Mouse (Mus musculus) limb, embryonic 14.5 days (tissue): ENCODE results near the gene Slfn3. TPM values are rescaled to one million over a fixed set of nuclear protein-coding genes. Genes with fewer than 3 reads are reported as not detected.
"Not testable (repeated sequence)": the region's sequence is repeated elsewhere in the genome, so short reads cannot be mapped to it uniquely, and the experiment has no call there.

ENCODE experiments used
- ATAC-seq: fragments of 200-750 bp; cut with Nextera tagmentation; 2 replicates; pipeline ENCODE4 v1.8.0; 2017; ENCODE audit warnings: low read depth, moderate number of reproducible peaks, moderate TSS enrichment; ENCODE audit not compliant: low FRiP score
- DNase-seq: peaks from one replicate; pipeline ENCODE4 v3.0.0-alpha.2; 2015; ENCODE audit warnings: low spot score
- H3K27ac ChIP-seq: fragments of 300-500 bp; sonication (generic); replicated peaks from 2 replicates; pipeline ENCODE4 v1.5.1; 2014; ENCODE audit warnings: low read depth, mild to moderate bottlenecking, low read length, moderate library complexity, mixed read lengths
- H3K27me3 ChIP-seq: fragments of 300-500 bp; sonication (generic); 2 replicates; pipeline ENCODE4 v1.6.1; 2014; ENCODE audit warnings: low read length, mixed read lengths; ENCODE audit not compliant: control insufficient read depth, insufficient read depth
- H3K36me3 ChIP-seq: fragments of 300-500 bp; sonication (generic); 2 replicates; pipeline ENCODE4 v1.6.1; 2014; ENCODE audit warnings: mild to moderate bottlenecking, low read length, moderate library complexity, mixed read lengths; ENCODE audit not compliant: control insufficient read depth, insufficient read depth
- H3K4me1 ChIP-seq: fragments of 300-500 bp; sonication (generic); 2 replicates; pipeline ENCODE4 v1.6.1; 2014; ENCODE audit warnings: antibody characterized with exemption, low read length, mixed read lengths; ENCODE audit not compliant: control insufficient read depth, insufficient read depth
- H3K4me2 ChIP-seq: fragments of 300-500 bp; sonication (generic); replicated peaks from 2 replicates; pipeline ENCODE4 v1.6.1; 2014; ENCODE audit warnings: low read depth, mild to moderate bottlenecking, low read length, moderate library complexity; ENCODE audit not compliant: severe bottlenecking
- H3K4me3 ChIP-seq: fragments of 300-500 bp; sonication (generic); replicated peaks from 2 replicates; pipeline ENCODE4 v1.5.1; 2014; ENCODE audit warnings: low read length
- H3K9ac ChIP-seq: fragments of 300-500 bp; sonication (generic); 2 replicates; pipeline ENCODE4 v1.6.1; 2014; ENCODE audit warnings: mild to moderate bottlenecking, low read depth, low read length, moderate library complexity; ENCODE audit not compliant: severe bottlenecking
- H3K9me3 ChIP-seq: fragments of 300-500 bp; sonication (generic); 2 replicates; pipeline ENCODE4 v1.6.1; 2016; ENCODE audit warnings: low read length; ENCODE audit not compliant: control insufficient read depth
- POLR2A ChIP-seq: fragments of 200-500 bp; IDR thresholded peaks from 2 replicates; pipeline ENCODE4 v1.8.0; 2012; ENCODE audit warnings: inconsistent platforms, mild to moderate bottlenecking, moderate library complexity, borderline replicate concordance; ENCODE audit not compliant: insufficient read depth, insufficient read length; ENCODE audit errors: extremely low read depth
- WGBS: fragments of 180-500 bp; shearing (Covaris S2); extraction: QIAGEN DNeasy Blood & Tissue Kit; methylation state at CpG from one replicate; pipeline ENCODE4 v1.1.7; 2014; 5-methylcytosine and 5-hydroxymethylcytosine counted together
- polyA plus RNA-seq, 2 experiments: library from polyadenylated mRNA; depleted of rRNA in 1 of 2; stranded (reverse) in 1 of 2; unstranded in 1 of 2; fragments of >200 nt; fragmentation: Nextera tagmentation in 1 of 2; extraction: Ambion mirVana in 1 of 2; gene quantifications; 2 replicates each; pipeline versions ENCODE4 v1.2.1 to v1.2.3; 2012 to 2014

Gene Slfn3
- polyA plus RNA-seq, 2 experiments = 0.87 to 0.89 TPM

DNA sequence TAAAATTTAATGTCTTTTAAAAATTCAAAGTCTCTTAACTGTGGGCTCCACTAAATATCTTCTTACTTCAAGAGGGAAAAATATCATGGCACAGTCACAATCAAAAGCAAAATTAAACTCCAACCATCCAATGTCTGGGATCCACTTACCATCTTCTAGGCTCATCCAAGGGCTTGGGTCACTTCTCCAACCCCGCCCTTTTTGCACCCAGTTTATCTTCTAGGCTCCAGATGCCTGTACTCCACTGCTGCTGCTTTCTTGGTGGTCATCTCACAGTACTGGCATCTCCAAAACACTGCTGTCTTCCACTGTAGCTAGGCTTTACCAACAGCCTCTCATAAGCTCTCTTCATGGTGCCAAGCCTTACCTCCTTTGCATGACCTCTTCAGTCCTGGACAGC lies 25.0 kb downstream of the Slfn3 start:
- no peaks in the 10 kb centered on the region for H3K27me3 ChIP-seq
- ATAC-seq (no peak), DNase-seq (no peak)
- H3K4me2 ChIP-seq = no peak overlapping the region
- no peak overlapping the region for H3K9ac ChIP-seq
- TF ChIP-seq POLR2A = no peak
- WGBS = 69% methylated on average over 1 of the region's 1 CpGs
- H3K36me3 ChIP-seq = no peaks in the 10 kb centered on the region
- H3K4me1 ChIP-seq = no peaks in the 10 kb centered on the region
- H3K27ac ChIP-seq = no peak overlapping the region
- no peaks in the 10 kb centered on the region for H3K9me3 ChIP-seq
- H3K4me3 ChIP-seq = no peak overlapping the region

DNA sequence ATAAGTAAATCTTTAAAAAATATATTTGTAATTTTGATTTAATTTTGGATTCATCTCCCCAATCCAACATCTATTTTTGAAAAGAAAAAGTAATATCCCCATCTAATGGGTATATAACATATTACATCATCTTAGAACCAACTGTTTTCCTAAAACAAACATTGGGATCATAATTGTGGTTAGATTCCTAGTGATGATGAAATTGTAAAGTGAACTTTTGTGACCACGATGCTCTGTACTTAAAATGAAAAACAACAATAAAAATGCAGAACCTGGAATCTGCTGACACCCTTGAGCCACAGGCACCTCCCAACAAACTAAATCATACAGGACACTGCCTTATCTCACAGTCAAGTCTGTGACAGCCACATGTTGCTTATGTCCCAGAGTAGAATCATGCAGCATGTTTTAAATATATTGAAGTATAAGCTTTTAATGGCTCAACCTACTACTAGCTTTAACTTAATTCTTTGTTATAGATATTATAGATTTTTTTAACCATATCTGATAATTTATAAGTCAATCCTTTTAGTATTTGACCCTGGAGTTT lies 30.3 kb downstream of the Slfn3 start:
- DNase-seq (no peak), ATAC-seq (no peak)
- Histone ChIP-seq H3K9me3 (no peaks in the 10 kb centered on the region), H3K27ac (no peak overlapping the region), H3K9ac (no peak overlapping the region), H3K36me3 (no peaks in the 10 kb centered on the region), H3K4me2 (no peak overlapping the region), H3K4me1 (no peaks in the 10 kb centered on the region), H3K27me3 (no peaks in the 10 kb centered on the region), H3K4me3 (no peak overlapping the region)
- no peak for TF ChIP-seq POLR2A
- WGBS = 80% methylated on average over 1 of the region's 1 CpGs

DNA sequence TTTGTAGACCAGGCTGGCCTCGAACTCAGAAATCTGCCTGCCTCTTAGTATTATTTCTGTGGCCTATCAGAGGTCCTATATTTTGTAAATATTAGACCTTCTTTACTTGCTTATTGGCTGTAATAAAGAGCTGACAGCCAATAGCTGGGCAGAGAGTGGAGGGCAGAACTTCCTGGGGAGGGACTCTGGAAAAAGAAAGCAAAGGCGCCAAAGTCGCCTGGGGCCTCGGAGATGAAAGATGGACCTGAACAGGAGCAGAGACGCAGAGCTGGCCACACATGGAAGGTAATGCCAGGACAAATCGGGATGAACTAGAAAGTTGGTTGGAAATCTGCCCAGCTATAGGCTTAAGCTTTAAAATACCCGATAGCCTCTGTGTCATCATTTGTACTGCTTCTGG lies 32.2 kb downstream of the Slfn3 start:
- 74% methylated on average over 7 of the region's 7 CpGs for WGBS
- TF ChIP-seq POLR2A = no peak
- H3K27me3 ChIP-seq = no peaks in the 10 kb centered on the region
- DNase-seq = no peak
- no peak overlapping the region for H3K9ac ChIP-seq
- ATAC-seq = no peak
- H3K36me3 ChIP-seq = no peaks in the 10 kb centered on the region
- H3K27ac ChIP-seq = no peak overlapping the region
- H3K4me3 ChIP-seq = no peak overlapping the region
- no peaks in the 10 kb centered on the region for H3K4me1 ChIP-seq
- no peak overlapping the region for H3K4me2 ChIP-seq
- H3K9me3 ChIP-seq = no peaks in the 10 kb centered on the region

DNA sequence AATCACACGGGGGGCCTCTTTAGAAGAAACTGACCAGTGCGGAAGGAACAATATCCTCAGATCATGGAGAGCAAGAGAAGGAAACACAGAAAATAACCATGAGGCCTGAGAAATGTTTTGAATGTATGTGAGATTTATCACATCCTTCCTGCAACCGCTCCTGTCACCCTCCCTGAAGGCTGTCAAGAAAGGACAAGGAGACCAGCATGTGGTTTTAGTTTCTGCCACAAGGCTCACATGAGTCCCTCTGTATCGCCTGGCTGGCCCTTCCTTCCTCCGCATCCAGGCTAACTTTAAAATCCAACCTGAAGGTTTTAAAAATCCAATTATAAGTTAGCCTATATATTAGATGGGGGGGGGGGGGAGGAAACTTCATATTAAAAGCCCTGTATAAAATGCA lies 32.7 kb downstream of the Slfn3 start:
- 58% methylated on average over 5 of the region's 5 CpGs for WGBS
- not testable (repeated sequence) for H3K4me3 ChIP-seq, H3K4me1 ChIP-seq, H3K9ac ChIP-seq, H3K27ac ChIP-seq, ATAC-seq, H3K4me2 ChIP-seq, H3K9me3 ChIP-seq, DNase-seq, H3K27me3 ChIP-seq, H3K36me3 ChIP-seq

DNA sequence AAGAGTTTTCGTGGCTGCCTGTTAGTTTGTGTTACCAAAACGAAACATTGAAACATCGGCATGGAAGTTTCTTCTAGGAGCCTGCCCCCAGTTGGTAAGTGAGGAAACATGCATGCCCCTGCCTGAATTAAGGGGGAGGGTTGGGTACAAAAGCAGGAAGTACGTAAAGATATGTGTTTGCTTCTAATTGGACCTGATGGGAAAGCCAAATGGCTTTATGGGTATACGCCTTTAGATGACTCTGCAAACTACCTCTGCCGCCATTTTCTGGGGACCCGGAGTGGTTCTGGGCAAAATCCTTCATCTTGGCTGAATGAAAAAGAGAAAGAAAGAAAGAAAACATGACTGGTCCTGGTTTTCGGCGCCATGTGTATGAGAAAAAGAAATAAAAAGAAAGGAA lies 33.1 kb downstream of the Slfn3 start:
- Histone ChIP-seq H3K9ac (no peak overlapping the region), H3K4me1 (no peaks in the 10 kb centered on the region), H3K4me2 (no peak overlapping the region), H3K4me3 (no peak overlapping the region), H3K9me3 (no peaks in the 10 kb centered on the region), H3K27ac (no peak overlapping the region), H3K27me3 (no peaks in the 10 kb centered on the region), H3K36me3 (no peaks in the 10 kb centered on the region)
- TF ChIP-seq POLR2A = no peak
- DNase-seq = no peak
- WGBS = 82% methylated on average over 9 of the region's 9 CpGs
- no peak for ATAC-seq

DNA sequence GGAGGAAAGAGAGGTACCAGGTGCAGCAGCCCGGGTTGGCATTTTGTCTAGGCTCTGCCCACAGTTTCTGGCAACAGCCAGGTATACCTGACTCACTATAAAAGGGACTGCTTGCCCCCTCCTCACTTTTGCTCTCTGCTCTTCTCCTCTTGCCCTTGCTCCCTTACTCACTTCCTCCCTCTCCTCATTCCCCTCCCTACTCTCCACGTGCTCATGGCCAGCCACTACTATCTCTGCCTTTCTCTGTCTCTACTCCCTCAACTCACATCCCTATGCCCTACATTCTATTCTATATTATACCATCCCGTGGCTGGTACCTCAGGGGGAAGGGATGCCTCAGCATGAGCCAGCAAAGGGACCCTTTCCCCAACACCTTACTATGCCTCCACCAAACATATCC lies 33.6 kb downstream of the Slfn3 start:
- no peak overlapping the region for H3K9ac ChIP-seq
- H3K4me2 ChIP-seq = no peak overlapping the region
- ATAC-seq = no peak
- no peak overlapping the region for H3K27ac ChIP-seq
- H3K9me3 ChIP-seq = no peaks in the 10 kb centered on the region
- H3K36me3 ChIP-seq = no peaks in the 10 kb centered on the region
- no peaks in the 10 kb centered on the region for H3K27me3 ChIP-seq
- TF ChIP-seq POLR2A = no peak
- H3K4me1 ChIP-seq = no peaks in the 10 kb centered on the region
- H3K4me3 ChIP-seq = no peak overlapping the region
- DNase-seq = no peak
- WGBS = 80% methylated on average over 3 of the region's 3 CpGs
